Mouse (Mus musculus): ENCODE data around the gene Fndc3b. TPM values are rescaled to one million over a fixed set of nuclear protein-coding genes. Genes with fewer than 3 reads are reported as not detected.

The Fndc3b gene
- polyA plus RNA-seq, 1 experiment from 2014 or later, result 13.3 TPM

DNA sequence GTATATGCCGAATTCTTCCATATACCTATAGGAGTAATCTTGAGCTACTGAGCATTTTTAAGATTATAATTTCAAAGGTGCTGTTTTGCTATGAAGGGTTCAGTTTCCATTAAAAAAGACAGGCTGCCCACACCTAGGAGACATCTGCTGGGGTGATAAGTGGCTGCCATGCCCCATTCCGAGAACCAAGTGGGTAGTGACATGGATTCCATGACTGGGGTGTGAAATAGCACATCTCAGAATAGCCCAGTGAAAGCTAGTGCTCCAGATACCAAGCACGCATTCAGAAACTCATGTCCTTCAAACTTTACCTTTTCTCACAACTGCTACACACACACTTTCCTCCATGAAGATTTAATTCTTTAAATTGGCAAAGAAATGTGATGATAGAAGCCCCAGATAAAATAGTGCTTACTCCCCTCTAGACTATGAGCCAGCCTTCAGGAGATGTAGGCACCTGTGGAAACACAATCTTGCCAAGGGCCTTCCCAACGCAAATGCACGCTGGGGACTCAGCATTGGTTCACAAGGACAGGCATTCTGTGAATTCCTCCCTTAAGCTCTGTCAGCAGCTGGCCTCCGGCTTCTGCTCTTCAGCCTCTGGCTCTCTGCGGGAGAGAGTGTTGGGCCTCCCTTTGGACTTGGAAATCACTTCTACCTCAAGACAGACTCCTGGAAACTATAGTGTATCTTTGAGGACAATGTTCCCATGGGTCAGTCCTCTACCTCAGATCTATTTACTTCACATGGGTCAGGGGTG is 207.6 kb downstream of the Fndc3b start:
- no peak for TF ChIP-seq CTCF (IDR thresholded peaks at IDR 0.05; ENCODE audit: low read depth)
- 90% methylated on average over 7 of the region's 7 CpGs for WGBS
- no peak for ATAC-seq

GRCm38 (mm10) chr3:27495296-27496073 is 215.6 kb downstream of the Fndc3b start:
- peaks cover 53% of the 10 kb centered on the region for H3K36me3 ChIP-seq (ENCODE audit: control insufficient read depth, insufficient read depth)
- WGBS, result 85% methylated on average over 14 of the region's 14 CpGs

More for the DNA sequence above, 207.6 kb downstream of the Fndc3b start:
- Histone ChIP-seq H3K4me3 (ENCODE audit: low read depth, low read length) (no peak overlapping the region), H3K27me3 (replicated peaks; ENCODE audit: control insufficient read depth, insufficient read depth, low read length) (no peaks in the 10 kb centered on the region), H3K9ac (ENCODE audit: low read depth, low read length) (no peak overlapping the region), H3K36me3 (ENCODE audit: control insufficient read depth, insufficient read depth) (peaks cover 53% of the 10 kb centered on the region), H3K27ac (ENCODE audit: low read depth, low read length) (no peak overlapping the region), H3K4me1 (replicated peaks; ENCODE audit: control insufficient read depth, insufficient read depth, low read length) (no peaks in the 10 kb centered on the region), H3K4me2 (replicated peaks; ENCODE audit: low read depth) (no peak overlapping the region), H3K9me3 (ENCODE audit: control insufficient read depth) (no peaks in the 10 kb centered on the region)

GRCm38 (mm10) chr3:27494698-27495097 is 216.4 kb downstream of the Fndc3b start:
- Histone ChIP-seq H3K9ac (ENCODE audit: low read depth, low read length) (no peak overlapping the region), H3K9me3 (ENCODE audit: control insufficient read depth) (no peaks in the 10 kb centered on the region), H3K4me3 (ENCODE audit: low read depth, low read length) (no peak overlapping the region), H3K36me3 (ENCODE audit: control insufficient read depth, insufficient read depth) (peaks cover 58% of the 10 kb centered on the region), H3K4me2 (replicated peaks; ENCODE audit: low read depth) (no peak overlapping the region), H3K27ac (ENCODE audit: low read depth, low read length) (no peak overlapping the region), H3K4me1 (replicated peaks; ENCODE audit: control insufficient read depth, insufficient read depth, low read length) (no peaks in the 10 kb centered on the region), H3K27me3 (replicated peaks; ENCODE audit: control insufficient read depth, insufficient read depth, low read length) (no peaks in the 10 kb centered on the region)
- no peak for ATAC-seq
- TF ChIP-seq CTCF (IDR thresholded peaks at IDR 0.05; ENCODE audit: low read depth), result no peak
- 89% methylated on average over 6 of the region's 6 CpGs for WGBS

More at GRCm38 (mm10) chr3:27495296-27496073, 215.6 kb downstream of the Fndc3b start:
- Histone ChIP-seq H3K9ac (ENCODE audit: low read depth, low read length) (no peak overlapping the region), H3K27ac (ENCODE audit: low read depth, low read length) (no peak overlapping the region), H3K27me3 (replicated peaks; ENCODE audit: control insufficient read depth, insufficient read depth, low read length) (no peaks in the 10 kb centered on the region), H3K4me3 (ENCODE audit: low read depth, low read length) (no peak overlapping the region), H3K4me1 (replicated peaks; ENCODE audit: control insufficient read depth, insufficient read depth, low read length) (no peaks in the 10 kb centered on the region), H3K9me3 (ENCODE audit: control insufficient read depth) (no peaks in the 10 kb centered on the region), H3K4me2 (replicated peaks; ENCODE audit: low read depth) (no peak overlapping the region)
- TF ChIP-seq CTCF (IDR thresholded peaks at IDR 0.05; ENCODE audit: low read depth), result no peak
- no peak for ATAC-seq

GRCm38 (mm10) chr3:27494066-27494465 is 217.0 kb downstream of the Fndc3b start:
- peaks cover 56% of the 10 kb centered on the region for H3K36me3 ChIP-seq (ENCODE audit: control insufficient read depth, insufficient read depth)

DNA sequence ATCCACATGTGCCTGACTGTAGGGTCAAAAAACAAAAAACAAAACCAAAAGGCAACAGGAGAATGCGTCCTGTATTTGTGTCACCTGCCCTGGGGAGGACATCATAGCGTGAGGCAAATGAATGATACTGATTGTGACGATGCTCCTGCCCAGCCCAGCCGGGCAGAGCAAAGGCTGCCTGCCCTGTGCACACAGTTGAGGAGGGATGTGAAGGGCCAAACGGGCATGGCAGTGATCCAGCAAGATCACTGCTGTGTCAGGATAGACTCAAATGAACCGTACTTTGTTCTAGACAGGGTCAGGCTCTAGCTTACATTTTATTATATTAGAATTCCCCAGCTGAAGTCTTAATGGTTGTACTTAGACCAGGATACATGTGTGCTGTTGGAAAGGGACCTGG is 219.3 kb downstream of the Fndc3b start:
- no peaks in the 10 kb centered on the region for H3K9me3 ChIP-seq (ENCODE audit: control insufficient read depth)
- no peaks in the 10 kb centered on the region for H3K27me3 ChIP-seq (replicated peaks; ENCODE audit: control insufficient read depth, insufficient read depth, low read length)
- WGBS, result 80% methylated on average over 6 of the region's 6 CpGs
- H3K9ac ChIP-seq (ENCODE audit: low read depth, low read length), result no peak overlapping the region
- H3K4me2 ChIP-seq (replicated peaks; ENCODE audit: low read depth), result no peak overlapping the region
- no peak for TF ChIP-seq CTCF (IDR thresholded peaks at IDR 0.05; ENCODE audit: low read depth)
- no peak for ATAC-seq
- H3K27ac ChIP-seq (ENCODE audit: low read depth, low read length), result no peak overlapping the region
- no peaks in the 10 kb centered on the region for H3K4me1 ChIP-seq (replicated peaks; ENCODE audit: control insufficient read depth, insufficient read depth, low read length)
- H3K36me3 ChIP-seq (ENCODE audit: control insufficient read depth, insufficient read depth), result peaks cover 46% of the 10 kb centered on the region
- no peak overlapping the region for H3K4me3 ChIP-seq (ENCODE audit: low read depth, low read length)

More at GRCm38 (mm10) chr3:27494066-27494465, 217.0 kb downstream of the Fndc3b start:
- ATAC-seq, result no peak
- Histone ChIP-seq H3K9ac (ENCODE audit: low read depth, low read length) (no peak overlapping the region), H3K27me3 (replicated peaks; ENCODE audit: control insufficient read depth, insufficient read depth, low read length) (no peaks in the 10 kb centered on the region), H3K4me2 (replicated peaks; ENCODE audit: low read depth) (no peak overlapping the region), H3K9me3 (ENCODE audit: control insufficient read depth) (no peaks in the 10 kb centered on the region), H3K27ac (ENCODE audit: low read depth, low read length) (no peak overlapping the region), H3K4me3 (ENCODE audit: low read depth, low read length) (no peak overlapping the region), H3K4me1 (replicated peaks; ENCODE audit: control insufficient read depth, insufficient read depth, low read length) (no peaks in the 10 kb centered on the region)
- WGBS, result 92% methylated on average over 8 of the region's 8 CpGs
- TF ChIP-seq CTCF (IDR thresholded peaks at IDR 0.05; ENCODE audit: low read depth), result no peak

- 87% methylated on average over 8 of the region's 8 CpGs for WGBS
- no peak overlapping the region for H3K27ac ChIP-seq (ENCODE audit: low read depth, low read length)
- TF ChIP-seq CTCF (IDR thresholded peaks at IDR 0.05; ENCODE audit: low read depth), result no peak
- no peak for ATAC-seq
- peaks cover 44% of the 10 kb centered on the region for H3K36me3 ChIP-seq (ENCODE audit: control insufficient read depth, insufficient read depth)
- no peaks in the 10 kb centered on the region for H3K4me1 ChIP-seq (replicated peaks; ENCODE audit: control insufficient read depth, insufficient read depth, low read length)
- H3K27me3 ChIP-seq (replicated peaks; ENCODE audit: control insufficient read depth, insufficient read depth, low read length), result no peaks in the 10 kb centered on the region
- no peak overlapping the region for H3K9ac ChIP-seq (ENCODE audit: low read depth, low read length)
- H3K4me3 ChIP-seq (ENCODE audit: low read depth, low read length), result no peak overlapping the region
- H3K4me2 ChIP-seq (replicated peaks; ENCODE audit: low read depth), result no peak overlapping the region
- H3K9me3 ChIP-seq (ENCODE audit: control insufficient read depth), result no peaks in the 10 kb centered on the region
Observed at GRCm38 (mm10) chr3:27491367-27491766, 219.7 kb downstream of the Fndc3b start.
